Mouse (Mus musculus) limb, embryonic 13.5 days (tissue): ENCODE results near the gene Mad1l1. TPM values are rescaled to one million over a fixed set of nuclear protein-coding genes. Genes with fewer than 3 reads are reported as not detected.

Source experiments
- ATAC-seq: fragments of 200-750 bp; cut with Nextera tagmentation; 2 replicates; pipeline ENCODE4 v1.8.0; 2017; ENCODE audit warnings: low read depth, moderate number of reproducible peaks, moderate TSS enrichment; ENCODE audit not compliant: low FRiP score
- H3K27ac ChIP-seq: fragments of 300-500 bp; sonication (generic); 2 replicates; pipeline ENCODE4 v1.5.1; 2015; ENCODE audit warnings: inconsistent platforms, mild to moderate bottlenecking, moderate library complexity
- H3K27me3 ChIP-seq: fragments of 300-500 bp; sonication (generic); 2 replicates; pipeline ENCODE4 v1.6.1; 2015; ENCODE audit warnings: mild to moderate bottlenecking, inconsistent platforms
- H3K36me3 ChIP-seq: fragments of 300-500 bp; sonication (generic); 2 replicates; pipeline ENCODE4 v1.6.1; 2015; ENCODE audit warnings: inconsistent platforms, mild to moderate bottlenecking, moderate library complexity
- H3K4me1 ChIP-seq: fragments of 300-500 bp; sonication (generic); 2 replicates; pipeline ENCODE4 v1.6.1; 2015; ENCODE audit warnings: inconsistent platforms
- H3K4me2 ChIP-seq: fragments of 300-500 bp; sonication (generic); replicated peaks from 2 replicates; pipeline ENCODE4 v1.6.1; 2015; ENCODE audit warnings: inconsistent platforms, mild to moderate bottlenecking, moderate library complexity
- H3K4me3 ChIP-seq: fragments of 300-500 bp; sonication (generic); 2 replicates; pipeline ENCODE4 v1.5.1; 2015; ENCODE audit warnings: moderate library complexity, mild to moderate bottlenecking, inconsistent platforms
- H3K9ac ChIP-seq: fragments of 300-500 bp; sonication (generic); 2 replicates; pipeline ENCODE4 v1.6.1; 2015; ENCODE audit warnings: mild to moderate bottlenecking, inconsistent platforms
- H3K9me3 ChIP-seq: fragments of 300-500 bp; sonication (generic); 2 replicates; pipeline ENCODE4 v1.6.1; 2016; ENCODE audit warnings: inconsistent platforms
- WGBS: fragments of 180-500 bp; shearing (Covaris S2); methylation state at CpG from one replicate; pipeline ENCODE4 v1.1.7; 2015; 5-methylcytosine and 5-hydroxymethylcytosine counted together
- polyA plus RNA-seq: library from polyadenylated mRNA; unstranded; fragments of >200 nt; fragmentation: Nextera tagmentation; extraction: Ambion mirVana; gene quantifications from 2 replicates; pipeline ENCODE4 v1.2.1, GENCODE M21; 2015

Gene Mad1l1
- polyA plus RNA-seq, 1 experiment from 2014 or later = 52.6 TPM

DNA sequence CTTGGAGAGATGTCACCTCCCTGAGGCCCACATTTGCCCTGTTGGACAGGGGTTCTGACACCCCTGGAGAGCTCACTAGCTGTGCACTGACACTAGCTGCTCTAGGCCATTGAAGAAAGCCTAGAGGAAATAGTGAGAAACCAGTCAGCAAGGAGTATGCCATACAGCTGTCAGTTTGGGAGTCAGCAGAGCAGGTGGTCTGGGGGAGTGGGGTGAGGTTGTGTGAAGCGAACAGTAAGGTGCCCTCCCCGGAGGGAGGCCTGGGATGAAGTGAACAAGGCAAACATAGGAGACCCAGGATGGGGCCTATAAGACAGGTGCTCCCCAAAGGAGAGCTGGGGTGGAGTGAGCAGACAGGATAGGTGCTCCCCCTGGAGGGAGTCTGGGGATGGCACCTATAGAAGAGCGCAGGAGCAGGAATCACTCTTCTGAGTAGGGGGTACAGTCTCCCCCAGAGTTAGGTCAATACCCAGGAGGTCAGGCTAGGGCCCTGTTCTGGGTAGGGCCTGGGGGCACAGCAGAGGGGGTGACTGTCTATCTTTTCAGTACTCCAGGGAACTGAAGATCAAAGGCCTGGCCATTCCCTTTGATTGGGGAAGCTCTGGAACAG, 279.2 kb downstream of the Mad1l1 start:
- H3K27me3 ChIP-seq = no peaks in the 10 kb centered on the region
- H3K4me3 ChIP-seq = no peak overlapping the region
- WGBS = 73% methylated on average over 3 of the region's 3 CpGs
- H3K9me3 ChIP-seq = no peaks in the 10 kb centered on the region
- ATAC-seq = peak; percentile 36; the same call in 1 of the 2 replicates
- H3K27ac ChIP-seq = no peak overlapping the region
- H3K4me2 ChIP-seq = no peak overlapping the region
- H3K4me1 ChIP-seq = peaks cover 31% of the 10 kb centered on the region
- no peak overlapping the region for H3K9ac ChIP-seq
- H3K36me3 ChIP-seq = no peaks in the 10 kb centered on the region

- H3K27ac ChIP-seq = no peak overlapping the region
- no peaks in the 10 kb centered on the region for H3K36me3 ChIP-seq
- no peak overlapping the region for H3K9ac ChIP-seq
- H3K9me3 ChIP-seq = no peaks in the 10 kb centered on the region
- H3K4me1 ChIP-seq = peaks cover 31% of the 10 kb centered on the region
- no peak for ATAC-seq
- WGBS = 82% methylated on average over 3 of the region's 3 CpGs
- no peak overlapping the region for H3K4me3 ChIP-seq
- H3K4me2 ChIP-seq = no peak overlapping the region
- no peaks in the 10 kb centered on the region for H3K27me3 ChIP-seq
Observed at GRCm38 (mm10) chr5:140041055-140041454, 280.3 kb downstream of the Mad1l1 start.

- Histone ChIP-seq H3K27me3 (no peaks in the 10 kb centered on the region), H3K4me2 (no peak overlapping the region), H3K9me3 (no peaks in the 10 kb centered on the region), H3K27ac (no peak overlapping the region), H3K9ac (no peak overlapping the region), H3K4me1 (peaks cover 14% of the 10 kb centered on the region), H3K36me3 (no peaks in the 10 kb centered on the region), H3K4me3 (no peak overlapping the region)
- WGBS = 79% methylated on average over 6 of the region's 6 CpGs
- no peak for ATAC-seq
Observed at GRCm38 (mm10) chr5:140037587-140038233, 283.6 kb downstream of the Mad1l1 start.

- WGBS = 79% methylated on average over 3 of the region's 3 CpGs
- H3K27me3 ChIP-seq = no peaks in the 10 kb centered on the region
- no peak overlapping the region for H3K9ac ChIP-seq
- H3K9me3 ChIP-seq = no peaks in the 10 kb centered on the region
- ATAC-seq = no peak
- H3K4me1 ChIP-seq = peaks cover 3% of the 10 kb centered on the region; the same call in 1 of the 2 replicates
- H3K27ac ChIP-seq = no peak overlapping the region
- H3K4me3 ChIP-seq = no peak overlapping the region
- no peak overlapping the region for H3K4me2 ChIP-seq
- no peaks in the 10 kb centered on the region for H3K36me3 ChIP-seq
Observed at GRCm38 (mm10) chr5:140035641-140036040, 285.7 kb downstream of the Mad1l1 start.

DNA sequence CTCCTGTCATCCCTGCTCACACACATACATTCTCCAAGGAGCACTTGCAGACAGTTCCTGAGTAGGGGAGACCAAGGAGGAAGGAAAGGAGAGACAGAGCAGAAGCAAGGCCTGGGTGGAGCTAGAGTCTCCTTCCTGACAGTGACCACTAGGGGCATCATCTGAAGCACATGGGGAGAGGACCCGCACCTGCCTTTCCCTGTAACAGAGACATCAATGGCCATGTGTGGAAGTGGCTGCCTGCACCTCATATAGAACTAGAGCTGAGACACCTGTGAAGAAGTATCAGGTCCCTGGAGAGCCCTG, 286.4 kb downstream of the Mad1l1 start:
- H3K9me3 ChIP-seq = no peaks in the 10 kb centered on the region
- H3K9ac ChIP-seq = no peak overlapping the region
- ATAC-seq = no peak
- WGBS = 29% methylated on average over 1 of the region's 1 CpGs
- peaks cover 3% of the 10 kb centered on the region; the same call in 1 of the 2 replicates for H3K4me1 ChIP-seq
- no peak overlapping the region for H3K4me2 ChIP-seq
- H3K27me3 ChIP-seq = no peaks in the 10 kb centered on the region
- no peak overlapping the region for H3K27ac ChIP-seq
- H3K36me3 ChIP-seq = no peaks in the 10 kb centered on the region
- no peak overlapping the region for H3K4me3 ChIP-seq

DNA sequence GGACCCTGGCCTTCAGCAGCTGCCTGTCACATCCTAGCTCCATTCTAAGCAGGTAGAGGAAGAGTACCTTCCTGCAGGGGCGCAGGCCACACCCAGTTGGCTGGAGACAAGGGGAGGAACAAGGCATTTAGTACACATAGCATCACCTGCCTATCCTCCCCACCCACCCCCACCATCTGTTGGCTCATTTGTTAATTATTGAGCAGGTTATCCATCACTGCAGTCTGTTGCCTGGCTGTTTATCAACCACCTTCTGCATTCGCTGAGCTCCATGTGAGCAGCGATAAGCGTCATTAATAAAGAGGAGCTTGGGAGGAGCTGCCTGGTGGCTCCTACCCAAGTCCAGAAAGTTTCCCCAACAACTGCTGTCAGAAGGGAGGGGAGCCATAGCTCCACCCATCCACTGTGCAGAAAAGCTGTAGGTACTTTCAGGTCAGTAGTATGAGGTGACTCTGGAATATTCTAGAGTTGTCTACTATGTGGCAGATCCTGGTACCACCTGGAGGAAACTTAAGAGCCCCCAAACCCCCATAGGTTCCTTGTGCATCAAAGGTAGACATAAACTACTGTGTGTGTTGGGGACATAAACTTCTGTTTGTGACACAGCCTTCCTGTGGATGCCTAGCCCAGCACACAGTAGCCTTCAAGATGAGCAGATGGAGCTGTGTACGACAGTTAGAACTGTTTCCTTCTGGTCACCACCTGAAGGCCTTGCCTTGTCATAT, 286.9 kb downstream of the Mad1l1 start:
- Histone ChIP-seq H3K4me2 (no peak overlapping the region), H3K4me3 (no peak overlapping the region), H3K9ac (no peak overlapping the region), H3K9me3 (no peaks in the 10 kb centered on the region), H3K27ac (no peak overlapping the region), H3K36me3 (no peaks in the 10 kb centered on the region), H3K4me1 (peaks cover 3% of the 10 kb centered on the region; the same call in 1 of the 2 replicates), H3K27me3 (no peaks in the 10 kb centered on the region)
- WGBS = 97% methylated on average over 5 of the region's 5 CpGs
- ATAC-seq = no peak

DNA sequence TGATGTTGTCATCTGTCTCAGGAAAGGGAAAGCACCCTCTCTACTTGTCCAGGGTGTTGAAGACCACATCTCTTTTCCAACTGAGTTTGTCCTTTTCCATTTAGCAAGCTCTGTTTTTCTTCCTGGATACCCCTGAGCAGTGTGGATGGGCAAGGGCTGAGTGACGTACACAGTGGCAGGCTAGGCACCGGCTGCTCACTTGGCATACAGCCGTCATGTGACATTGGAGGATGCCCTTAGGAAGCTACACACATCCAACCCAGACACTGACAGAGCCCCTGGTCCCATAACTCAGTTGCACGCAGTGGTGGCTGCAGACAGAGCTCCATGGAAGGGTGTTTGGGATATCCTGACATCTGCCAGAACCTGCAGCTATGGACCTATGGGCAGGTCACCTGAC, 295.0 kb downstream of the Mad1l1 start:
- Histone ChIP-seq H3K4me3 (no peak overlapping the region), H3K9me3 (no peaks in the 10 kb centered on the region), H3K4me2 (no peak overlapping the region), H3K4me1 (0 out of 2 replicates have a peak, but pooled peaks cover 8% of the 10 kb centered on the region), H3K27me3 (no peaks in the 10 kb centered on the region), H3K36me3 (no peaks in the 10 kb centered on the region), H3K27ac (no peak overlapping the region), H3K9ac (no peak overlapping the region)
- no peak for ATAC-seq
- 92% methylated on average over 4 of the region's 4 CpGs for WGBS

DNA sequence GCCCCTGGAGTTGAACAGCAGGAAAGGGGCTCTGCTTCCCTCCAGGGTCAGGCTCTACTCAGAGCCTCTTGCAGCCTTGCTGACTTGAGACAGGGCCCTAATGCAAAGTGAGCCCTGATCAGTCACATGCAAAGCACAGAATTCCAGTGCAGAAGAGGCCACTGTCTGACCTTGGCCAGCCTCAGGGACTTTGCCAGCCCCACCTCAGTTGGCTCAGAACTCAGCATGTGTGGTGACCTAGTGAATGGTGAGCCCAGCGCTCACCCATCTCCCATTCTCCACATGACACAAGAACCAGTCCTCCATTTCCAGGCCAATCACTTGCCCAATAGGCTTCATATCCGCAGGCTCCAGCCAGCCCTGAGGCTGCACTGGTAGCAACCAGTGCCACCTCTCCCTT, 296.1 kb downstream of the Mad1l1 start:
- Histone ChIP-seq H3K27ac (no peak overlapping the region), H3K27me3 (no peaks in the 10 kb centered on the region), H3K36me3 (no peaks in the 10 kb centered on the region), H3K4me2 (no peak overlapping the region), H3K9me3 (no peaks in the 10 kb centered on the region), H3K9ac (no peak overlapping the region), H3K4me3 (no peak overlapping the region), H3K4me1 (0 out of 2 replicates have a peak, but pooled peaks cover 8% of the 10 kb centered on the region)
- no peak for ATAC-seq
- 92% methylated on average over 2 of the region's 2 CpGs for WGBS

DNA sequence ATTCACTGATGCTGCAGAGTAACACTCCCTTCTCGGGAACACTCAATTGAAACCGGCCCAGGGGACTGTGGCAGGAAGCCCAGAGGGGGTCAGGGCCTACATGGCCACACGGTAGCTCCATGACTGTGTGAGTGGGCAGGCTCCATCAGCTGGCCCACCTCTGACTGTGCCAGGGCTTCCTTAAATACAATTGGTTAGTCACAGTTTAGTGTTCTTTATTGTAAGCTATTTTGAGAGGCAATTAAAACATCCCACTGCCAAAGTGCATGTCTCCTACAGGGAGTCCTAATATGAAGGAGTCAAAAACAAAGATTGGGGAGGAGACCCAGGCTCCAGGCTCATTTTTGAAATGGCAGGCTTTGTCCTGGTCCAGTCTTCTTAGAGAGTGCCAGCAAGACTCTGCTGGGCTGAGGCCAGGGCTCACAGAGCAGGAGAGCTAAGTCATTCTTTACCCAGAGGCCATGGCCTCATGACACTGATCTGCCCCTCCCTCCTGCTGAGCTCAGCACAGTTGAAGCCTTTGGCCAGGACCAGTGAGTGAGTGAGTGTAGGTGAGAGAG, 297.3 kb downstream of the Mad1l1 start:
- ATAC-seq = no peak
- no peak overlapping the region for H3K9ac ChIP-seq
- 51% methylated on average over 3 of the region's 3 CpGs for WGBS
- H3K4me1 ChIP-seq = 0 out of 2 replicates have a peak, but pooled peaks cover 8% of the 10 kb centered on the region
- no peaks in the 10 kb centered on the region for H3K9me3 ChIP-seq
- H3K4me2 ChIP-seq = no peak overlapping the region
- H3K27ac ChIP-seq = no peak overlapping the region
- H3K27me3 ChIP-seq = no peaks in the 10 kb centered on the region
- no peak overlapping the region for H3K4me3 ChIP-seq
- no peaks in the 10 kb centered on the region for H3K36me3 ChIP-seq

DNA sequence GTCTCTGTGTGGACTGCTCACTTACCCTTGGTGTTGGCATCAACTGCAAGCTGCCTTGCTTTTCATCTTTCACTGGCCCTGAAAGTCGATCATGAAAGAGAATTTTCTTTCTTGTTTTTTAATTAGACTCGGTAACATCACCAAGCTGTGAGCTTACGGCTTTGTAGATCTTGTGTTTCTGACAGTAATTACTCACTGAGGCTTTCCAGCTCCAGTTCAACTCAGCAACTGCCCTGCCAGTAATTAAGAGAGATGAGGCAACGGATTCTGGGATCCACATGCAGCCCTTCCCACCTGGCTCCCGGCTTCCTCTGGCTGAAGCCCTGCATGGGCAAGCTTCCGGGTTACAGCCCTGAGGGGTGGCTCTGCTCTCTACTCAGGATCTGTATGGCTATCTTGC, 298.5 kb downstream of the Mad1l1 start:
- H3K4me3 ChIP-seq = no peak overlapping the region
- no peaks in the 10 kb centered on the region for H3K9me3 ChIP-seq
- no peak for ATAC-seq
- 65% methylated on average over 6 of the region's 6 CpGs for WGBS
- H3K27me3 ChIP-seq = no peaks in the 10 kb centered on the region
- H3K9ac ChIP-seq = no peak overlapping the region
- no peaks in the 10 kb centered on the region for H3K36me3 ChIP-seq
- H3K4me1 ChIP-seq = 0 out of 2 replicates have a peak, but pooled peaks cover 10% of the 10 kb centered on the region
- H3K27ac ChIP-seq = no peak overlapping the region
- H3K4me2 ChIP-seq = no peak overlapping the region

DNA sequence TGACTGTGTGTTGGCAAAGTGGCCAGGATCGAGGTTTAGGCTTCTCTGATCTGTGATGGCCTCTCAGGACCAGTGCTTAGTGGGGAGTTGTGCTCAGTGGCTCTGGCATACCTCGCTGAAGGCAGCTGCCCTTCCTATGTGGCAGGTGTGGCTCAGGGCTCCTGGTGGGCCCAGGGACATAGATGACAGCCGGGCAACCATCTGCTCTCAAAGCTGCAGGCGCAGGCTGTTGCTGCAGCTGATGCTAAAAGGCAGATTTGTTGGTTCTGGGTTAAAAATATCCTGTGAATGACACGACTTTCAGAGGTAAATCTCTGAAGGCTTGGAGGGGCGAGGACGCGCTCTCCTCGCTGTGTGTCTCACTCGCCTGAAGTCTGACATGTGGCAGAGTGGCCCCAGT, 299.6 kb downstream of the Mad1l1 start:
- Histone ChIP-seq H3K4me3 (no peak overlapping the region), H3K9ac (no peak overlapping the region), H3K4me1 (0 out of 2 replicates have a peak, but pooled peaks cover 10% of the 10 kb centered on the region), H3K27me3 (no peaks in the 10 kb centered on the region), H3K9me3 (no peaks in the 10 kb centered on the region), H3K4me2 (no peak overlapping the region), H3K36me3 (no peaks in the 10 kb centered on the region), H3K27ac (no peak overlapping the region)
- WGBS = 79% methylated on average over 10 of the region's 10 CpGs
- ATAC-seq = no peak

DNA sequence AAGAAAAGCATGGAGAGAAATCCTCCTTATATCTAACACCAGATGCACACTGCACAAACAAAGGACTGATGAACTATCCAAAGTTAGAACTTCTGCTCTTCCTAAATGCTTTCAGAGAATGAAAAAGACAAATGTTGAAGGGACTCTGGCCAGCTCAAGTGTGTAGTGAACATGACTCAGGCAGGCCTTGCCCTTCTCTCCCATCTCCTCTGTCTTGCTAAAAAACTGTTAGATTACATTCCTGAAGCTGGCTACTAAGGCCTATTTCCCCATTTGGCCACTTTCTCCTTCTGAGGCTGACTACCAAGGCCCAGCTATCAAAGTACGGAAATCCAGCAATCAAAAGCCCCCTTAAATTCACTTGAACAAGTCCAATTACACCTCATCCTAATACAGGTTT, 301.7 kb downstream of the Mad1l1 start:
- Histone ChIP-seq H3K9ac (no peak overlapping the region), H3K36me3 (no peaks in the 10 kb centered on the region), H3K9me3 (no peaks in the 10 kb centered on the region), H3K4me1 (peaks cover 28% of the 10 kb centered on the region), H3K27me3 (no peaks in the 10 kb centered on the region), H3K27ac (no peak overlapping the region), H3K4me2 (no peak overlapping the region), H3K4me3 (no peak overlapping the region)
- 91% methylated on average over 1 of the region's 1 CpGs for WGBS
- ATAC-seq = no peak
